Mouse (Mus musculus) frontal cortex, postnatal 14 days (tissue): Measurements from ENCODE around the gene Pax4.

ENCODE experiments used
- DNase-seq, 2 experiments: peaks; one replicate each; pipeline ENCODE4 v3.0.0; 2022; ENCODE audit warnings: low spot score in 2 of 2

The Pax4 gene

GRCm38 (mm10) chr6:28449253-28449652 lies at the start of gene Pax4:
Pax4 (minus strand) TSS chr6:28449353.
- DNase-seq = no peak

GRCm38 (mm10) chr6:28497837-28498236 lies 48.7 kb upstream of the Pax4 start:
- DNase-seq = no peak

- DNase-seq = no peak
These were observed 42.0 kb upstream of the Pax4 start for GRCm38 (mm10) chr6:28491198-28491597.

- no peak for DNase-seq
These were observed 41.5 kb upstream of the Pax4 start for GRCm38 (mm10) chr6:28490612-28491011.

GRCm38 (mm10) chr6:28488204-28488851 lies 39.2 kb upstream of the Pax4 start:
- no peak for DNase-seq

GRCm38 (mm10) chr6:28486905-28487304 lies 37.8 kb upstream of the Pax4 start:
- no peak for DNase-seq

GRCm38 (mm10) chr6:28486471-28486870 lies 37.3 kb upstream of the Pax4 start:
- DNase-seq = no peak

- DNase-seq = no peak
These were observed 36.9 kb upstream of the Pax4 start for GRCm38 (mm10) chr6:28486008-28486407.

- DNase-seq = no peak
These were observed 33.7 kb upstream of the Pax4 start for GRCm38 (mm10) chr6:28482711-28483315.

GRCm38 (mm10) chr6:28480752-28481492 lies 31.8 kb upstream of the Pax4 start:
- DNase-seq = no peak

GRCm38 (mm10) chr6:28479865-28480751 lies 31.0 kb upstream of the Pax4 start:
- peak; percentile 97 to 99 for DNase-seq

GRCm38 (mm10) chr6:28474839-28475238 lies 25.7 kb upstream of the Pax4 start, which contains the start of gene Snd1:
Snd1 (plus strand) TSS chr6:28475139.
- no peak for DNase-seq

GRCm38 (mm10) chr6:28474211-28474610 lies 25.1 kb upstream of the Pax4 start:
- no peak for DNase-seq

GRCm38 (mm10) chr6:28471284-28472035 lies 22.3 kb upstream of the Pax4 start:
- DNase-seq = no peak

- DNase-seq = no peak
These were observed 21.5 kb upstream of the Pax4 start for GRCm38 (mm10) chr6:28470621-28471020.

- no peak for DNase-seq
These were observed 21.0 kb upstream of the Pax4 start for GRCm38 (mm10) chr6:28470017-28470602.

GRCm38 (mm10) chr6:28464630-28465029 lies 15.5 kb upstream of the Pax4 start:
- DNase-seq = no peak

GRCm38 (mm10) chr6:28460534-28460933 lies 11.4 kb upstream of the Pax4 start:
- peak in 1 of 2 experiments; percentile 44 for DNase-seq

GRCm38 (mm10) chr6:28459221-28459668 lies 10.1 kb upstream of the Pax4 start:
- no peak for DNase-seq

- no peak for DNase-seq
These were observed 1.8 kb upstream of the Pax4 start for GRCm38 (mm10) chr6:28450977-28451376.

- DNase-seq = no peak
These were observed 1.3 kb upstream of the Pax4 start for GRCm38 (mm10) chr6:28450481-28450880.
